Mouse (Mus musculus): ENCODE data around the gene Phb. TPM values are rescaled to one million over a fixed set of nuclear protein-coding genes. Genes with fewer than 3 reads are reported as not detected.
A peak's percentile ranks its signal among the peaks of the same experiment; 100 is the strongest.

The Phb gene
- polyA plus RNA-seq, 1 experiment: 172 TPM

DNA sequence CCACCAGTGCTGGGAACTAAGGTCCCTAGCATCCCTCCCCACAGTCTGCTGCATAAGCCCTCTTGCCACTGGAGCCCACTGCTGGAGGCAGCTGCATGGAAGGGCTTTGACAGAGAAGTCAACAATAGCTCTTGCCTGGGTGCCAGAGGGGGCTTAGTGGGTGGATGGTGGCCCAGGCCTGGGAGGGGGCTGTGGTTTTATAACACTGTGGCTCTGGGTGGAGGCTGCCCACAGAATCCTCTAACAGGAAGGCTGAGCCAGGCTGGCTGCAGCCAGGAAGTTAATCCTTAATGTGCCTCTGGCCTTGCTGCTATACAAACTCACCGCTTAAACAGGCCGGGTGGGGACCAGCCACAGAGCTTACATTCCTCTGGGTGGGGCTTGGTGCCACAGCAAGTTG lies 31.7 kb upstream of the Phb start:
- TF ChIP-seq CTCF (IDR thresholded peaks at IDR 0.05; ENCODE audit: borderline replicate concordance, extremely low read depth, insufficient read depth, insufficient read length): no peak
- no peak for TF ChIP-seq POLR2A (IDR thresholded peaks at IDR 0.05; ENCODE audit: borderline replicate concordance, extremely low read depth, insufficient read depth, insufficient read length, poor library complexity, severe bottlenecking)
- no peak for DNase-seq (ENCODE audit: low read depth)

- TF ChIP-seq CTCF (IDR thresholded peaks at IDR 0.05; ENCODE audit: borderline replicate concordance, extremely low read depth, insufficient read depth, insufficient read length) (no peak), POLR2A (IDR thresholded peaks at IDR 0.05; ENCODE audit: borderline replicate concordance, extremely low read depth, insufficient read depth, insufficient read length, poor library complexity, severe bottlenecking) (no peak)
- peak; percentile 68 for DNase-seq (ENCODE audit: low read depth)
Measured at GRCm38 (mm10) chr11:95640751-95641150, 26.0 kb upstream of the Phb start.

DNA sequence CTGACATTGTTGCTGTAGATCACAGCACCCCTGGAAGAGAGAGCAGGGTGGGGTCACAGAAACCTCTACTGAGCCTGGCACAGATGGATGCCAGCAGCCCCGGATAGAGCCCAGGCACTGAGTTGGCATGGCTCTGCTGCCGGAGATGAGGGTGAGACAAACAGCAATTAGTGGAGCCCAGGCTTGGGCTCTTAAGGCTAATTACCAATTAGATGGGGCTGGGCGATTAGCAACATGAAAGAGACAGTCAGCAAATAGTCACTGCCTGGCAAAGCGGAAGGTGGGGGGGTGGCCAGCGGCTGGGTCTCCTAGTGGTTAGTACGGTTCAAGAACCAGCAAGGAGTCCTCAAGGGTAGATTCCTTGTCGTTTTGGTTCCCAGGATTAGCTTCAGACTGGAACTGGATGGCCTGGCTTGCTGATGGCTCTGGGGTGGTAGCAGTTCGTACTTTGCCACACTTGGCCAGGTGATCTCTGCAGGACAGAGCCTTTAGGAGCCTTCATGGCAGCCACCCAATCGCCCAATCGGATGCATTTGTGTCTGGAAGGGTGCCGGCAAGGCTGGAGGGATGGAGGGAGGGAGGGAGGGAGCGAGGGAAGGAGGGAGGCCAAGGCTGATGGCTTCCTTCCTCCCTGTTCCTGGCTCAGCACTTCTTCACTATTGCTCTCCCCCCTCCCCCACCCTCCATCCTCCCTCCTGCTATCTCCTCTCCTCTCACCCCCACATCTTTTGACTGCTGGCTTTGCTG lies 24.1 kb upstream of the Phb start:
- peak; percentile 94 for DNase-seq (ENCODE audit: low read depth)
- TF ChIP-seq CTCF (IDR thresholded peaks at IDR 0.05; ENCODE audit: borderline replicate concordance, extremely low read depth, insufficient read depth, insufficient read length) (no peak), POLR2A (IDR thresholded peaks at IDR 0.05; ENCODE audit: borderline replicate concordance, extremely low read depth, insufficient read depth, insufficient read length, poor library complexity, severe bottlenecking) (no peak)

GRCm38 (mm10) chr11:95643856-95644255 lies 22.9 kb upstream of the Phb start:
- no peak for DNase-seq (ENCODE audit: low read depth)
- TF ChIP-seq CTCF (IDR thresholded peaks at IDR 0.05; ENCODE audit: borderline replicate concordance, extremely low read depth, insufficient read depth, insufficient read length): no peak
- TF ChIP-seq POLR2A (IDR thresholded peaks at IDR 0.05; ENCODE audit: borderline replicate concordance, extremely low read depth, insufficient read depth, insufficient read length, poor library complexity, severe bottlenecking): no peak

DNA sequence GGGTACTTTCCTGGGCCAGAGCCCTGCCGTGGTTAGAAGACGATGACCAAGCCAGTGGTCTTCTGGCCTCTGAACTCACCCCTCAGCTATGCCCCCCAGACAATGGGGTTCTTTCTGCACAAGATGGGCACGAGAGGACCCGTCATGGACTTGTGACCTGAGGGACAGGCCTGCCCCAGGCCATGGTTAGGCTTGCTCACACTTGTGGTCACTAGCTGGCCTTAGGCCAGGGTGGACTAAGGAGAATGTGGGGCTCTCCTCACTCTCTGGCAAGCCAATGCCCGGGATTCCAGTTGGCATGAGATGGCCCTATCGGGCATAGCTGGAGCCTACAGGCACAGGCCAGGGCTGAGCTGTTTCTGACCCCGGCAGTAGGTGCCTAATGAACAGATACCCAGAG lies 22.4 kb upstream of the Phb start:
- no peak for DNase-seq (ENCODE audit: low read depth)
- TF ChIP-seq CTCF (IDR thresholded peaks at IDR 0.05; ENCODE audit: borderline replicate concordance, extremely low read depth, insufficient read depth, insufficient read length): no peak
- TF ChIP-seq POLR2A (IDR thresholded peaks at IDR 0.05; ENCODE audit: borderline replicate concordance, extremely low read depth, insufficient read depth, insufficient read length, poor library complexity, severe bottlenecking): no peak

- DNase-seq (ENCODE audit: low read depth): peak; percentile 64
- TF ChIP-seq CTCF (IDR thresholded peaks at IDR 0.05; ENCODE audit: borderline replicate concordance, extremely low read depth, insufficient read depth, insufficient read length) (no peak), POLR2A (IDR thresholded peaks at IDR 0.05; ENCODE audit: borderline replicate concordance, extremely low read depth, insufficient read depth, insufficient read length, poor library complexity, severe bottlenecking) (no peak)
Measured at GRCm38 (mm10) chr11:95645397-95646153, 21.2 kb upstream of the Phb start.

- TF ChIP-seq CTCF (IDR thresholded peaks at IDR 0.05; ENCODE audit: borderline replicate concordance, extremely low read depth, insufficient read depth, insufficient read length) (no peak), POLR2A (IDR thresholded peaks at IDR 0.05; ENCODE audit: borderline replicate concordance, extremely low read depth, insufficient read depth, insufficient read length, poor library complexity, severe bottlenecking) (no peak)
Measured at GRCm38 (mm10) chr11:95646154-95646490, 20.6 kb upstream of the Phb start.

GRCm38 (mm10) chr11:95647791-95648190 lies 19.0 kb upstream of the Phb start:
- DNase-seq (ENCODE audit: low read depth): no peak
- TF ChIP-seq POLR2A (IDR thresholded peaks at IDR 0.05; ENCODE audit: borderline replicate concordance, extremely low read depth, insufficient read depth, insufficient read length, poor library complexity, severe bottlenecking): no peak
- TF ChIP-seq CTCF (IDR thresholded peaks at IDR 0.05; ENCODE audit: borderline replicate concordance, extremely low read depth, insufficient read depth, insufficient read length): no peak

More at GRCm38 (mm10) chr11:95646154-95646490, 20.6 kb upstream of the Phb start:
- DNase-seq (ENCODE audit: low read depth): no peak

DNA sequence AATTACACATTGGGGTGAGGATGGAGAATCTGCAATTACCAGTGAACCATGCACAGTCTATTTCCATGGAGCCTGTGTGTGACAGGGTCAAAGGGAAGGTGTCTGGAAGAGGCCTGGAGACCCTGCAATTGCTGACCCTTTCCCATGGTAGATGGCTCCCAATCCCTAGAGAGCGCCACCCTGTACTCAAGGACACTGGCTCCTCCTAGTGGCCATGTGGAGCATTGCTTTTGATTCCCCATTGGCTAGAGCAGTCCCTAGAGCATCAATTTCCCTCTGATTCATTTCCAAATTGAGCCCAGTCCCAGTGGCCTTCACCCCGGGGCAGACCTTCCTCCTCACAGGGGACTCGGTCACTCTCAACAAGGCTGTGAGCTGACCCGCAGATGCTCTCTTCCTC lies 17.9 kb upstream of the Phb start:
- peak; percentile 76 for DNase-seq (ENCODE audit: low read depth)
- TF ChIP-seq POLR2A (IDR thresholded peaks at IDR 0.05; ENCODE audit: borderline replicate concordance, extremely low read depth, insufficient read depth, insufficient read length, poor library complexity, severe bottlenecking): no peak
- peak; percentile 93 for TF ChIP-seq CTCF (IDR thresholded peaks at IDR 0.05; ENCODE audit: borderline replicate concordance, extremely low read depth, insufficient read depth, insufficient read length)

- no peak for TF ChIP-seq POLR2A (IDR thresholded peaks at IDR 0.05; ENCODE audit: borderline replicate concordance, extremely low read depth, insufficient read depth, insufficient read length, poor library complexity, severe bottlenecking)
- no peak for TF ChIP-seq CTCF (IDR thresholded peaks at IDR 0.05; ENCODE audit: borderline replicate concordance, extremely low read depth, insufficient read depth, insufficient read length)
- no peak for DNase-seq (ENCODE audit: low read depth)
Measured at GRCm38 (mm10) chr11:95649560-95649959, 17.2 kb upstream of the Phb start.

GRCm38 (mm10) chr11:95650001-95650400 lies 16.8 kb upstream of the Phb start:
- TF ChIP-seq POLR2A (IDR thresholded peaks at IDR 0.05; ENCODE audit: borderline replicate concordance, extremely low read depth, insufficient read depth, insufficient read length, poor library complexity, severe bottlenecking) (no peak), CTCF (IDR thresholded peaks at IDR 0.05; ENCODE audit: borderline replicate concordance, extremely low read depth, insufficient read depth, insufficient read length) (no peak)
- DNase-seq (ENCODE audit: low read depth): no peak

Data from brain, embryonic 14.5 days (tissue).